Mouse (Mus musculus) liver, embryonic 15.5 days (tissue): ENCODE measurements around the gene Inppl1. TPM values are rescaled to one million over a fixed set of nuclear protein-coding genes. Genes with fewer than 3 reads are reported as not detected.

Experiments
- ATAC-seq: fragments of 200-750 bp; cut with Nextera tagmentation; 2 replicates; pipeline ENCODE4 v1.8.0; 2017; ENCODE audit warnings: moderate number of reproducible peaks, mild to moderate bottlenecking, moderate library complexity; ENCODE audit not compliant: insufficient read depth
- H3K27ac ChIP-seq: fragments of 300-500 bp; sonication (generic); replicated peaks from 2 replicates; pipeline ENCODE4 v1.5.1; 2015; ENCODE audit warnings: mild to moderate bottlenecking, inconsistent platforms
- H3K27me3 ChIP-seq: fragments of 300-500 bp; sonication (generic); 2 replicates; pipeline ENCODE4 v1.6.1; 2015; ENCODE audit warnings: mild to moderate bottlenecking, inconsistent platforms
- H3K36me3 ChIP-seq: fragments of 300-500 bp; sonication (generic); replicated peaks from 2 replicates; pipeline ENCODE4 v1.6.1; 2015; ENCODE audit warnings: moderate library complexity, mild to moderate bottlenecking, inconsistent platforms
- H3K4me1 ChIP-seq: fragments of 300-500 bp; sonication (generic); replicated peaks from 2 replicates; pipeline ENCODE4 v1.6.1; 2015; ENCODE audit warnings: inconsistent platforms
- H3K4me2 ChIP-seq: fragments of 300-500 bp; sonication (generic); 2 replicates; pipeline ENCODE4 v1.6.1; 2015; ENCODE audit warnings: moderate library complexity, mild to moderate bottlenecking, inconsistent platforms
- H3K4me3 ChIP-seq: fragments of 300-500 bp; sonication (generic); replicated peaks from 2 replicates; pipeline ENCODE4 v1.5.1; 2015; ENCODE audit warnings: mild to moderate bottlenecking, inconsistent platforms
- H3K9ac ChIP-seq: fragments of 300-500 bp; sonication (generic); 2 replicates; pipeline ENCODE4 v1.6.1; 2015; ENCODE audit warnings: moderate library complexity, mild to moderate bottlenecking, inconsistent platforms
- H3K9me3 ChIP-seq: fragments of 300-500 bp; sonication (generic); replicated peaks from 2 replicates; pipeline ENCODE4 v1.6.1; 2016; ENCODE audit warnings: inconsistent platforms
- WGBS: fragments of 180-500 bp; shearing (Covaris S2); methylation state at CpG from one replicate; pipeline ENCODE4 v1.1.7; 2015; ENCODE audit warnings: mixed read lengths; ENCODE audit not compliant: insufficient replicate concordance; 5-methylcytosine and 5-hydroxymethylcytosine counted together
- microRNA-seq: library from miRNA; unstranded; fragments of <30 nt; microRNA quantifications from one replicate; pipeline ENCODE4, GENCODE M21; 2016
- polyA plus RNA-seq: library from polyadenylated mRNA; unstranded; fragments of >200 nt; fragmentation: Nextera tagmentation; extraction: Ambion mirVana; gene quantifications from 2 replicates; pipeline ENCODE4 v1.2.1, GENCODE M21; 2015

The Inppl1 gene
- polyA plus RNA-seq, 1 experiment from 2014 or later, result 6.3 TPM

GRCm38 (mm10) chr7:101822836-101823757, 14.9 kb downstream of the Inppl1 start:
- ATAC-seq, result no peak
- H3K4me2 ChIP-seq, result no peak overlapping the region
- peaks cover 63% of the 10 kb centered on the region for H3K27me3 ChIP-seq
- 51% methylated on average over 32 of the region's 32 CpGs for WGBS
- peaks cover 9% of the 10 kb centered on the region for H3K4me1 ChIP-seq
- H3K9ac ChIP-seq, result no peak overlapping the region
- no peak overlapping the region for H3K4me3 ChIP-seq
- 0 out of 2 replicates have a peak, but pooled peaks cover 3% of the 10 kb centered on the region for H3K36me3 ChIP-seq
- H3K9me3 ChIP-seq, result no peaks in the 10 kb centered on the region
- no peak overlapping the region for H3K27ac ChIP-seq

DNA sequence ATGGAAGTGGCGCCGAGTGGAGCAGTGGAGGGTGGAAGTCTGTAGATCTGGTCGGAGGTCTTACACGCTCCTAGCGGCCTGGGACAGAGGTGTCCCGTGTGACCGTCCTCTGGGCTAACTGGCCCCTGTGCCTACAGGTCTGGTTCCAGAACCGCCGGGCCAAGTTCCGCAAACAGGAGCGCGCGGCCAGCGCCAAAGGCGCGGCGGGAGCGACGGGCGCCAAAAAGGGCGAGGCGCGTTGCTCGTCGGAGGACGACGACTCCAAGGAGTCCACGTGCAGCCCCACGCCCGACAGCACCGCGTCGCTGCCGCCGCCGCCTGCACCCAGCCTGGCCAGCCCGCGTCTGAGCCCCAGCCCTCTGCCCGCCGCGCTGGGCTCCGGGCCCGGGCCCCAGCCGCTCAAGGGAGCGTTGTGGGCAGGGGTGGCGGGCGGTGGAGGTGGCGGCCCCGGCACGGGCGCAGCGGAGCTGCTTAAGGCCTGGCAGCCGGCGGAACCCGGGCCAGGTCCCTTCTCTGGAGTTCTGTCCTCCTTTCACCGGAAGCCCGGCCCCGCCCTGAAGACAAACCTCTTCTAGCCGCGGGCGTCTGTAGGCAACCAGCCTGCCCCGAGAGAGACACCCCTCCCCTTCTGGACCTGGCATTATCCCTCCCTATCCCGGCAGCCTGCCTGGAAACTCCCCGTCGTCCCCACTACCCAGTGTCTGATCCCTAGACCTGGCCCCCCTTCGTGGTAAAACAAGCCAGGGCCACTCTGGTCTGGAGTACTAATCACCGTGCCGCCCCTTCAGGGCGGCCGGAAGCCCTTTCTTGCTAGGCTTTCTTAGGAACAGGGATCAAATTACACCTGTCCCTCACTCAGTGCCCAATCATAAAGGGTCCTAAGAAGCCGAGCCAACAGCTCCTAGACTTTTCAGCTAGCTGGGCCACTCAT, 16.2 kb downstream of the Inppl1 start:
- Histone ChIP-seq H3K27ac (no peak overlapping the region), H3K4me1 (peaks cover 9% of the 10 kb centered on the region), H3K36me3 (no peaks in the 10 kb centered on the region), H3K4me2 (peak overlapping the region; percentile 69), H3K4me3 (peak overlapping the region; percentile 48), H3K27me3 (peaks cover 76% of the 10 kb centered on the region), H3K9ac (no peak overlapping the region), H3K9me3 (no peaks in the 10 kb centered on the region)
- ATAC-seq, result no peak
- 1% methylated on average over 68 of the region's 71 CpGs for WGBS

DNA sequence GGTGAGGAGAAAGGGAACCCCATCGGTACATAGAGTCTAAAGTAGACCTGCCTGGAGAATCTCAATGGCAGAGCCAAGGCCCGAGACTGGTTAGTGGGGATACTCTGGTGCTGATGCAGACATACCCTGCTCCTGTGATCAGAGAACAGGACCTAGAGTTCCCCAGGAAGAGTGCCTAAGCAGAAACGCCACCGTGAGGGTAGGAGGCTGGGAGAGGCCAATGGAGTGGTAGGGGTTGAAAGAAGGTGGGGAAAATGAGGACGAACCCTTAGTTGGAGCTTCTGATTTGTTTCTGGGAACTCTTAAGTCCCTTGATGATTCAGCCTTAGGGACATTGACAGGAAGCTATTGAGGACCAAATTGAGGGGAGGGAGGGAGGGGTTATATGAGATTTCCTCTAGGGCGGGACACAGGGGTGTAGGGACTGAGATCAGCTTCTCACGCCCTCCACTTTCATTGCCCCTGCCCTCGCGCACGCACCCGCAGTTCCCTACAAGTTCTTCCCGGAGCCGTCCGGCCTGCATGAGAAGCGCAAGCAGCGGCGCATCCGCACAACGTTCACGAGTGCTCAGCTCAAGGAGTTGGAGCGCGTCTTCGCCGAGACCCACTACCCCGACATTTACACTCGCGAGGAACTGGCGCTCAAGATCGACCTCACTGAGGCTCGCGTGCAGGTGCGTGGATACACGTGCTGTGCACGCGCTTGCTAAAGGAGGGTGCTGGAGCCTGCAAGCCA, 17.6 kb downstream of the Inppl1 start:
- Histone ChIP-seq H3K27ac (no peak overlapping the region), H3K4me2 (peak overlapping the region; percentile 23; the same call in 1 of the 2 replicates), H3K4me1 (peaks cover 9% of the 10 kb centered on the region), H3K9me3 (no peaks in the 10 kb centered on the region), H3K27me3 (peaks cover 85% of the 10 kb centered on the region), H3K4me3 (no peak overlapping the region), H3K36me3 (no peaks in the 10 kb centered on the region), H3K9ac (no peak overlapping the region)
- WGBS, result 3% methylated on average over 35 of the region's 35 CpGs
- ATAC-seq, result no peak

DNA sequence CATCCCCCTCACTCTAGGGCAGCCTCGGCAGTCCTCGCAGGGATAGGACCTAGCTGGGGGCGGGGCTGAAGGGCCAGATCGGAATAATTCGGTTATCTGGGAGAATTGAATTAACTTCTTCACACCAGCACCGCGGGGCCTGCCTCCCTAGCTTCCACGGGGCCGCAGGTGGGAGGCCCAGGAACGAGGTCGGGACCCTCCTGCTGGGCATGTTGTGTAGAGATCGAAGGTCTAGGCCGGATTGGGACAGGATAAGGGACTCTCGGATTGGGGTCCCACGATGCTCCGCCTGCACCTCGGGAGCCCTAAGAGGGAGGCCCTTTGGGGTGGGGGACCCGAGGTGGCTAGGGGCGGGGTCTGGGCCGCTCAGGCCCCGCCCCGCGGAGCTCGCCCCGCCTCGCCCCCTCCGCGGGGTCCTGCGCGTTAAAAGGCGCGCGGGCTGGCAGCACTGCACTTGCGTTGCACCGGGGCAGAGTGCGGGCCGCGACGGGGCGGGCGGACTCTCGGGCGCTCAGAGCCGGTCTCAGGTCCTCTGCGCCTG, 20.1 kb downstream of the Inppl1 start, which contains the start of gene Phox2a:
TSS of gene Phox2a (plus strand) at position 453 of the 541 bp plus-strand sequence.
- peaks cover 9% of the 10 kb centered on the region for H3K4me1 ChIP-seq
- no peak for ATAC-seq
- no peaks in the 10 kb centered on the region for H3K9me3 ChIP-seq
- no peak within 1 kb of the TSS for H3K27ac ChIP-seq
- H3K27me3 ChIP-seq, result peaks cover 71% of the 10 kb centered on the region
- WGBS, result 2% methylated on average over 44 of the region's 45 CpGs
- no peak within 1 kb of the TSS for H3K9ac ChIP-seq
- H3K4me3 ChIP-seq, result peak within 1 kb of the TSS; percentile 15; the same call in 1 of the 2 replicates
- peak within 1 kb of the TSS; percentile 40 for H3K4me2 ChIP-seq
- no peaks in the 10 kb centered on the region for H3K36me3 ChIP-seq

DNA sequence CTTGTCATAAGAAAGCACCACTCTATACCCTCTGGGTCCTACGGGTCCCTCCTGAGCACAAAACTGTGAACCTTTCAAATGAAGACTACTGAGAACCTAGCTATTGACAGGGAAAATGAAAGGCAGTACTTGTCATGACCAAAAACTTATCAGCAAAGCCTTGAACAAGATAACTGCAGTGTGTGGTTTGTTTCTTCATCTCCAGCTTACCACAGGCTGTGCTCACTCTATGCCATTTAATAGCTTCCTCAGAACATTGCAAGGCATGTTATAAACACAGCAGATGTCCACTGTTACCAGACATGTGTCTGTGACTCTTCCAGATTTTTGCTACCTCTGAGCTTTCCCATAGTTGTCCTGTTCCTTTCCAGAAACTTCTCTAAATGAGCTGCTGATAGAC, 61.0 kb downstream of the Inppl1 start:
- no peak for ATAC-seq
- Histone ChIP-seq H3K9me3 (no peaks in the 10 kb centered on the region), H3K4me2 (no peak overlapping the region), H3K4me1 (no peaks in the 10 kb centered on the region), H3K36me3 (no peaks in the 10 kb centered on the region), H3K9ac (no peak overlapping the region), H3K27ac (no peak overlapping the region), H3K27me3 (no peaks in the 10 kb centered on the region), H3K4me3 (no peak overlapping the region)
- WGBS, result 55% methylated on average over 1 of the region's 1 CpGs

DNA sequence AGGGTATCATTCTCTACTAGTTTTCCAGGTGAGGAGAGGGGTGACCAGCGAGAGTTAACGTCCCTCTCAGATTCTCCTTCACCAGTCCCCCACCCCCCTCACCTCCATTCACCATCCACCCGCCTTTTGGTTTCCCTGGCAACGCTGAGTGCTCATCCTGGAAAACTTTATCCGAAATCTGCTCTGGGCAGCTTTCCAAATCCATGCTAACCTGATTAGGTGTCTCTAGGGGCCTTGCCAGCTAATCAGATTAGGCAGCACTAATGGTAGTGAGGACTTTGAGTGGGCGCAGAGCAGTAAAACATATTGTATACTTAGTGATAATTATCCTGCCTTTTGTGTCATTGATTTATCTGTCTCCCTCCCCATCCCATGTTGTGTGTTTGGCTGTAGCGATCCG, 65.3 kb downstream of the Inppl1 start:
- H3K9me3 ChIP-seq, result no peaks in the 10 kb centered on the region
- no peaks in the 10 kb centered on the region for H3K36me3 ChIP-seq
- WGBS, result 72% methylated on average over 8 of the region's 8 CpGs
- no peak overlapping the region for H3K4me3 ChIP-seq
- ATAC-seq, result no peak
- H3K4me1 ChIP-seq, result no peaks in the 10 kb centered on the region
- no peak overlapping the region for H3K9ac ChIP-seq
- H3K27ac ChIP-seq, result no peak overlapping the region
- no peaks in the 10 kb centered on the region for H3K27me3 ChIP-seq
- no peak overlapping the region for H3K4me2 ChIP-seq

Small RNA genes within 50 kb of the gene (microRNA-seq; reads per million reads assigned to microRNA genes)
- not detected for gene Gm22655

Other genes starting within 250 kb of the Inppl1 start
- gene Clpb, start 174.6 kb downstream of the Inppl1 start, polyA plus RNA-seq, result 23.2 and 23.9 TPM in 2 replicates
- gene Phox2a, start 19.9 kb downstream of the Inppl1 start, polyA plus RNA-seq, result not detected in 2 replicates
- 6.1 and 7.7 TPM in 2 replicates for gene Folr2, start 19.0 kb upstream of the Inppl1 start, polyA plus RNA-seq
- 44.5 and 48.0 TPM in 2 replicates for gene Anapc15, start 25.5 kb upstream of the Inppl1 start, polyA plus RNA-seq
- 0.24 and 0.62 TPM in 2 replicates for gene Folr1, start 32.6 kb upstream of the Inppl1 start, polyA plus RNA-seq
- 68.8 and 69.0 TPM in 2 replicates for gene Lamtor1, start 67.7 kb upstream of the Inppl1 start, polyA plus RNA-seq
- gene Tomt, start 68.1 kb upstream of the Inppl1 start, polyA plus RNA-seq, result 0.08 and 0.15 TPM in 2 replicates
- gene Lrrc51, start 95.7 kb upstream of the Inppl1 start, polyA plus RNA-seq, result 1.6 and 1.7 TPM in 2 replicates
- 30.1 and 33.6 TPM in 2 replicates for gene Numa1, start 95.9 kb upstream of the Inppl1 start, polyA plus RNA-seq
- gene Il18bp, start 180.5 kb upstream of the Inppl1 start, polyA plus RNA-seq, result 22.9 and 31.8 TPM in 2 replicates
- gene Rnf121, start 227.2 kb upstream of the Inppl1 start, polyA plus RNA-seq, result 11.5 and 14.4 TPM in 2 replicates
- 11.4 and 13.3 TPM in 2 replicates for gene Xndc1, start 227.3 kb upstream of the Inppl1 start, polyA plus RNA-seq
- 0.30 TPM in 1 of 2 replicates, not detected in the other for gene Xntrpc, start 227.5 kb upstream of the Inppl1 start, polyA plus RNA-seq
- 0.36 TPM in 1 of 2 replicates, not detected in the other for gene Trpc2, start 244.9 kb upstream of the Inppl1 start, polyA plus RNA-seq